Mouse (Mus musculus) hindbrain, embryonic 13.5 days (tissue): ENCODE measurements around the gene Sh3bp1. TPM values are rescaled to one million over a fixed set of nuclear protein-coding genes. Genes with fewer than 3 reads are reported as not detected.
"Not testable (repeated sequence)": the region's sequence is repeated elsewhere in the genome, so short reads cannot be mapped to it uniquely, and the experiment has no call there.

ENCODE experiments used
- ATAC-seq: fragments of 200-750 bp; cut with Nextera tagmentation; 2 replicates; pipeline ENCODE4 v1.8.0; 2017; ENCODE audit warnings: moderate TSS enrichment; ENCODE audit not compliant: low FRiP score
- H3K27ac ChIP-seq: fragments of 300-500 bp; sonication (generic); 2 replicates; pipeline ENCODE4 v1.5.1; 2015; ENCODE audit warnings: inconsistent platforms, mild to moderate bottlenecking, moderate library complexity
- H3K27me3 ChIP-seq: fragments of 300-500 bp; sonication (generic); 2 replicates; pipeline ENCODE4 v1.6.1; 2015; ENCODE audit warnings: mild to moderate bottlenecking, inconsistent platforms
- H3K36me3 ChIP-seq: fragments of 300-500 bp; sonication (generic); 2 replicates; pipeline ENCODE4 v1.6.1; 2015; ENCODE audit warnings: mild to moderate bottlenecking, inconsistent platforms
- H3K4me1 ChIP-seq: fragments of 300-500 bp; sonication (generic); replicated peaks from 2 replicates; pipeline ENCODE4 v1.6.1; 2015; ENCODE audit warnings: inconsistent platforms
- H3K4me2 ChIP-seq: fragments of 300-500 bp; sonication (generic); 2 replicates; pipeline ENCODE4 v1.6.1; 2015; ENCODE audit warnings: inconsistent platforms, mild to moderate bottlenecking, moderate library complexity
- H3K4me3 ChIP-seq: fragments of 300-500 bp; sonication (generic); 2 replicates; pipeline ENCODE4 v1.5.1; 2015; ENCODE audit warnings: mild to moderate bottlenecking, inconsistent platforms
- H3K9ac ChIP-seq: fragments of 300-500 bp; sonication (generic); 2 replicates; pipeline ENCODE4 v1.6.1; 2015; ENCODE audit warnings: mild to moderate bottlenecking, inconsistent platforms
- H3K9me3 ChIP-seq: fragments of 300-500 bp; sonication (generic); 2 replicates; pipeline ENCODE4 v1.6.1; 2016; ENCODE audit warnings: inconsistent platforms
- WGBS: fragments of 180-500 bp; shearing (Covaris S2); methylation state at CpG from one replicate; pipeline ENCODE4 v1.1.7; 2015; 5-methylcytosine and 5-hydroxymethylcytosine counted together
- polyA plus RNA-seq: library from polyadenylated mRNA; unstranded; fragments of >200 nt; fragmentation: Nextera tagmentation; extraction: Ambion mirVana; gene quantifications from 2 replicates; pipeline ENCODE4 v1.2.1, GENCODE M21; 2015

Sh3bp1 gene
- polyA plus RNA-seq, 1 experiment from 2014 or later: 4.5 TPM

DNA sequence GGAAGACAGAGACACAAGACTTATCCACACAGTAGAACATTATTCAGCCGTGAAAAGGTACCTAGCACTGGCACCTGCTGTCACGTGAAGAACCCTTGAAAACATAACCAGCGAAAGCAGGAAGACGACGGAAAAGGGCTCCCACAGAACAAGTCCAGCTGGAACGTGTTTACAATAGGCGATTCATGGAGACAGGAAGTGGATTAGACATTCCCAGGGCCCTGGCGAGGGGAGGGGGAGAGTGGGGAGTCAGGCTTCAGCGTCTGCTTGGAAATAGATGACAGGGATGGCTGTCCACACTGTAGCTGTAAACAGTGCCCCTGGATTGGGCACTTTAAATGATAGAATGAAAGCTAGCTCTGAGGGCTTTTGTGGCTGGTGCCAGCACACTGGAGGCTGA is 31.2 kb upstream of the Sh3bp1 start:
- no peaks in the 10 kb centered on the region for H3K9me3 ChIP-seq
- no peak overlapping the region for H3K9ac ChIP-seq
- ATAC-seq: peak; percentile 76
- 18% methylated on average over 9 of the region's 9 CpGs for WGBS
- no peak overlapping the region for H3K4me3 ChIP-seq
- H3K27me3 ChIP-seq: no peaks in the 10 kb centered on the region; the same call in 1 of the 2 replicates
- peak overlapping the region; percentile 71 for H3K27ac ChIP-seq
- H3K36me3 ChIP-seq: no peaks in the 10 kb centered on the region
- H3K4me1 ChIP-seq: no peaks in the 10 kb centered on the region; the same call in 1 of the 2 replicates
- no peak overlapping the region for H3K4me2 ChIP-seq

GRCm38 (mm10) chr15:78868826-78869233 is 30.7 kb upstream of the Sh3bp1 start:
- peak; percentile 47 for ATAC-seq
- no peaks in the 10 kb centered on the region; the same call in 1 of the 2 replicates for H3K4me1 ChIP-seq
- no peaks in the 10 kb centered on the region; the same call in 1 of the 2 replicates for H3K27me3 ChIP-seq
- no peak overlapping the region for H3K4me3 ChIP-seq
- no peaks in the 10 kb centered on the region for H3K9me3 ChIP-seq
- peak overlapping the region; percentile 71 for H3K27ac ChIP-seq
- no peaks in the 10 kb centered on the region for H3K36me3 ChIP-seq
- H3K4me2 ChIP-seq: no peak overlapping the region
- H3K9ac ChIP-seq: no peak overlapping the region
- WGBS: 45% methylated on average over 7 of the region's 7 CpGs

DNA sequence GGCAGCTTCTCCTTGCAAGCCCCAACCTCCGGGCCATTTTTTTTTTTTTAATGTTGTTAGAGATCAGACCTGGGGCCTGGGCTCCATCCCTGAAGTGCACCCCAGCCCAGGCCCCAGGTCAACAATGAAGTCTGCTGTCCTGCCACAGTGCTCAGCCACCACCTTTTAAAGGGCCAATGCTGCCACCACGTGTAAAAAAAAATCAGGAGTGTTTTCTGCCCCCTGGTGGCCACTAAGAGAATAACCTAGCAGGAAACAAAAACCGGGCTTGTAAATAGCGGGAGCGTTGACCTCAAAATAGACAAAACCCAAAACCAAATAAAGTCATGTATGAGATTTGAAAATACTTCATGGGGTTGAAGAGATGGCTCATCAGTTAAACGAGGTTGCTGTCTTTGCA is 29.8 kb upstream of the Sh3bp1 start:
- Histone ChIP-seq H3K4me1 (no peaks in the 10 kb centered on the region; the same call in 1 of the 2 replicates), H3K4me3 (no peak overlapping the region), H3K9me3 (no peaks in the 10 kb centered on the region), H3K36me3 (no peaks in the 10 kb centered on the region), H3K4me2 (no peak overlapping the region), H3K27ac (no peak overlapping the region), H3K9ac (no peak overlapping the region), H3K27me3 (no peaks in the 10 kb centered on the region; the same call in 1 of the 2 replicates)
- no peak for ATAC-seq
- whole genome bisulfite sequencing: 29% methylated on average over 6 of the region's 6 CpGs

DNA sequence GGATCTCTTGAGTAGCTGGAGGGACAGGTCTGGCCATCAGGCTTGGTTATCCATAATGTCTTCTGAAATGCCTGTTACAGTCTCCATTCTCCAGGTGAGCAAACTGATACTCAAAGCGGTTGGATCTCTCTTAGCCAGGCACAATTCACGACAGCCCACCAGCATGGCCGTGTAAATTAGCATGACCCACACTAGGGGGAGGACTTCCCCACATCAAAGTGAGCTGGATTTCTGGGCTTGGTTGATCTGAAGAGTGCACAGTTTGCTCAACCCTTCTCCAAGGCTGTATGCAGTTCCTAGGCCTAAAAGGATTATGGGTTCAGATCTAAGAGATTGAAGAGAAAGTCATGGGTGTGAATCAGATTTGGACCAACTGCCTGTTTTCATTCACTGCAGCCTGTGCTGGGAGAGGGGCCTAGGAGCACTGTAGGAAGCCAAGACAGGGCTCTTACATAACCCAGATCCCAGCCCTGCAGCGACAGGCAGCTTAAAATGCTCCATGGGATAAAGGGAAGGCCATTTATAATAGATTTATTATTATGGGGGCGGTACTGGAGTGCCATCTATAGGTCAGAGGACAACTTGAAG is 27.5 kb upstream of the Sh3bp1 start:
- ATAC-seq: no peak
- WGBS: 56% methylated on average over 5 of the region's 5 CpGs
- Histone ChIP-seq H3K9me3 (no peaks in the 10 kb centered on the region), H3K4me3 (no peak overlapping the region), H3K27me3 (no peaks in the 10 kb centered on the region), H3K4me1 (peaks cover 15% of the 10 kb centered on the region), H3K4me2 (no peak overlapping the region), H3K27ac (no peak overlapping the region), H3K9ac (no peak overlapping the region), H3K36me3 (no peaks in the 10 kb centered on the region)

DNA sequence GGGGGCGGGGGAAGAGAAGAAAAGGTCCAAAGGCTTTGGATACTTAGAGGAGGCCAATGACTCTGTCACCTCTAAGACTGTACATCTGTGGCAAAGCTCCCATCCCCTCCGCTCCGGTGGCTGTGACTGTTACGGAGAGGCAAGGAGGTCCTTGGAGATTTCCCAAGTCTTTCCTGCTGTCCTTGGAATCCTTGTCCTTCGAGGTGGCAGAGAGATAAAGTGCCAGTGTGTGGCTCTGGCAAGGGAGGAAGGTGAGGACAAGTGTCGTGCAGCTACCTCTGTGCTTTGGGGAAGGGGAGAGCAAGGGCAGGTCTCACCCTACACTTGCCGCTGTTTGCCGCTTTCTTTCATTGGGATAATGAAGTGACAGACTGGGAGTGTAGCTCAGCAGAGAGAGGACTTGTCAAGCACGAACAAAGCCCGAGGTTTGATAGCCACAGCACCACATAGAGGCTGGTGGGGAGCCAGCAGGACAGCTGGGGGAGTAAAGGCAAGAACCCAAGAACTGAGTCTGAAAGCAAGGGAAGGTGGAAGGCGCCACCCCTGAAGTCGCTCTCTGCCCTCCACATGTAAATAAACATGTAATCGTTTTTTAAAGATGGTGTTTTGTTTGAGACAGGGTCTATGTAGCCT is 25.6 kb upstream of the Sh3bp1 start:
- no peak overlapping the region for H3K4me3 ChIP-seq
- H3K9me3 ChIP-seq: no peaks in the 10 kb centered on the region
- H3K27ac ChIP-seq: no peak overlapping the region
- H3K4me1 ChIP-seq: peaks cover 25% of the 10 kb centered on the region
- no peak overlapping the region for H3K4me2 ChIP-seq
- no peak for ATAC-seq
- H3K9ac ChIP-seq: peak overlapping the region; percentile 25; the same call in 1 of the 2 replicates
- no peaks in the 10 kb centered on the region for H3K27me3 ChIP-seq
- 49% methylated on average over 13 of the region's 13 CpGs for WGBS
- no peaks in the 10 kb centered on the region for H3K36me3 ChIP-seq

- ATAC-seq: no peak
- peaks cover 35% of the 10 kb centered on the region for H3K4me1 ChIP-seq
- WGBS: 80% methylated on average over 8 of the region's 8 CpGs
- peak overlapping the region; percentile 99 for H3K27ac ChIP-seq
- no peaks in the 10 kb centered on the region for H3K27me3 ChIP-seq
- no peaks in the 10 kb centered on the region for H3K9me3 ChIP-seq
- no peak overlapping the region for H3K4me2 ChIP-seq
- no peak overlapping the region for H3K4me3 ChIP-seq
- H3K9ac ChIP-seq: peak overlapping the region; percentile 91; the same call in 1 of the 2 replicates
- peaks cover 5% of the 10 kb centered on the region; the same call in 1 of the 2 replicates for H3K36me3 ChIP-seq
Measured at GRCm38 (mm10) chr15:78874989-78875388, 24.6 kb upstream of the Sh3bp1 start.

GRCm38 (mm10) chr15:78875537-78875936 is 24.0 kb upstream of the Sh3bp1 start:
- ATAC-seq: no peak
- peak overlapping the region; percentile 74 for H3K4me3 ChIP-seq
- H3K9ac ChIP-seq: peak overlapping the region; percentile 91
- H3K4me2 ChIP-seq: peak overlapping the region; percentile 94
- peak overlapping the region; percentile 99 for H3K27ac ChIP-seq
- H3K27me3 ChIP-seq: no peaks in the 10 kb centered on the region
- no peaks in the 10 kb centered on the region for H3K9me3 ChIP-seq
- H3K36me3 ChIP-seq: peaks cover 10% of the 10 kb centered on the region; the same call in 1 of the 2 replicates
- peaks cover 35% of the 10 kb centered on the region for H3K4me1 ChIP-seq
- WGBS: 82% methylated on average over 5 of the region's 5 CpGs

DNA sequence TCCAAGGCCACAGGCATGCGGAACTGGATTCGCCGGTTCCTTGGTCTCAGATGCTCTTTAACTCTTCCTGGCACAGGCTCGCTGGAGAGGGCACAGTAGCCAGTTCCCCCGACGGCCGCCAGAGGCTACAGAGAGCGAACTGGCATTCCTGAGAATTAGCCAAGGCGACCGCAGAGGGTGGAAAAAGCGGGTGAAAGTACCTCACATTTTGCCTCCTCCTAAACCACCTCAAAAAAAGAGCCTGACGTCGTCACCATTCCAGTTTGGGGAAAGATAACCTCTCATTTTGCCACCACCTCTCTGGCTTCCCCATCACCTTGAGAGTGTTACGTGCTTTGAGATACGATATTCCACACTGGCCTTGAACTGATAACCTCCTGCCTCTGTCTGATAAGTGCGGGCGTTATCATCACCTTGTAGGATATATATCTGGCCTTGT is 23.3 kb upstream of the Sh3bp1 start:
- peak overlapping the region; percentile 74 for H3K4me3 ChIP-seq
- H3K36me3 ChIP-seq: peaks cover 17% of the 10 kb centered on the region
- H3K9me3 ChIP-seq: no peaks in the 10 kb centered on the region
- H3K27ac ChIP-seq: peak overlapping the region; percentile 99
- H3K4me1 ChIP-seq: peaks cover 35% of the 10 kb centered on the region
- no peaks in the 10 kb centered on the region for H3K27me3 ChIP-seq
- WGBS: 3% methylated on average over 17 of the region's 17 CpGs
- peak; percentile 19; the same call in 1 of the 2 replicates for ATAC-seq
- peak overlapping the region; percentile 91 for H3K9ac ChIP-seq
- H3K4me2 ChIP-seq: peak overlapping the region; percentile 94

GRCm38 (mm10) chr15:78876991-78877809 is 22.4 kb upstream of the Sh3bp1 start, which contains the start of gene Gga1:
Gene Gga1, plus strand, starts transcription at chr15:78877190.
- peak within 1 kb of the TSS; percentile 74 for H3K4me3 ChIP-seq
- no peaks in the 10 kb centered on the region for H3K27me3 ChIP-seq
- H3K9me3 ChIP-seq: no peaks in the 10 kb centered on the region
- H3K36me3 ChIP-seq: peaks cover 27% of the 10 kb centered on the region
- peak; percentile 90 for ATAC-seq
- H3K4me2 ChIP-seq: peak within 1 kb of the TSS; percentile 94
- peak within 1 kb of the TSS; percentile 99 for H3K27ac ChIP-seq
- H3K9ac ChIP-seq: peak within 1 kb of the TSS; percentile 91
- WGBS: under 1% methylated on average over 64 of the region's 95 CpGs
- peaks cover 35% of the 10 kb centered on the region for H3K4me1 ChIP-seq

GRCm38 (mm10) chr15:78877810-78878390 is 21.7 kb upstream of the Sh3bp1 start:
- peak overlapping the region; percentile 91 for H3K9ac ChIP-seq
- H3K9me3 ChIP-seq: no peaks in the 10 kb centered on the region
- peaks cover 35% of the 10 kb centered on the region for H3K4me1 ChIP-seq
- no peak; the same call in 1 of the 2 replicates for ATAC-seq
- H3K27me3 ChIP-seq: no peaks in the 10 kb centered on the region
- H3K4me3 ChIP-seq: peak overlapping the region; percentile 74
- peak overlapping the region; percentile 99 for H3K27ac ChIP-seq
- peak overlapping the region; percentile 94 for H3K4me2 ChIP-seq
- H3K36me3 ChIP-seq: peaks cover 34% of the 10 kb centered on the region
- 2% methylated on average over 17 of the region's 17 CpGs for WGBS

GRCm38 (mm10) chr15:78878792-78879516 is 20.6 kb upstream of the Sh3bp1 start:
- not testable (repeated sequence) for H3K27me3 ChIP-seq, H3K9me3 ChIP-seq, ATAC-seq, H3K27ac ChIP-seq, H3K4me3 ChIP-seq
- WGBS: 71% methylated on average over 7 of the region's 7 CpGs
- Histone ChIP-seq H3K4me2 (peak overlapping the region; percentile 94), H3K36me3 (peaks cover 44% of the 10 kb centered on the region), H3K4me1 (peaks cover 35% of the 10 kb centered on the region), H3K9ac (peak overlapping the region; percentile 91)
